Mouse (Mus musculus) Muller cell, postnatal 12 days (primary cell): ENCODE results near the gene Card10.

Experiments used
- DNase-seq: peaks from one replicate; pipeline ENCODE4 v3.0.0-alpha.2; 2015; ENCODE audit errors: inconsistent ontology term

The Card10 gene

GRCm38 (mm10) chr15:78834233-78835005 is 31.6 kb upstream of the Card10 start:
- DNase-seq = peak; percentile 91

GRCm38 (mm10) chr15:78833582-78833981 is 30.7 kb upstream of the Card10 start:
- no peak for DNase-seq

- DNase-seq = peak; percentile 97
Observed at GRCm38 (mm10) chr15:78832701-78833123, 29.9 kb upstream of the Card10 start.

- no peak for DNase-seq
Observed at GRCm38 (mm10) chr15:78831720-78832657, 29.1 kb upstream of the Card10 start.

GRCm38 (mm10) chr15:78830742-78831719 is 28.2 kb upstream of the Card10 start:
- DNase-seq = no peak

- no peak for DNase-seq
Observed at GRCm38 (mm10) chr15:78829636-78830035, 26.8 kb upstream of the Card10 start.

GRCm38 (mm10) chr15:78828315-78828714 is 25.5 kb upstream of the Card10 start:
- peak; percentile 69 for DNase-seq

- DNase-seq = peak; percentile 75
Observed at GRCm38 (mm10) chr15:78826213-78827204, 23.7 kb upstream of the Card10 start.

- no peak for DNase-seq
Observed at GRCm38 (mm10) chr15:78816074-78816391, 13.2 kb upstream of the Card10 start.

GRCm38 (mm10) chr15:78815314-78816073 is 12.7 kb upstream of the Card10 start:
- peak; percentile 54 for DNase-seq

GRCm38 (mm10) chr15:78813603-78814002 is 10.8 kb upstream of the Card10 start:
- DNase-seq = no peak

GRCm38 (mm10) chr15:78810146-78810545 is 7.3 kb upstream of the Card10 start:
- no peak for DNase-seq

GRCm38 (mm10) chr15:78809739-78810138 is 6.9 kb upstream of the Card10 start:
- no peak for DNase-seq

- no peak for DNase-seq
Observed at GRCm38 (mm10) chr15:78808980-78809379, 6.1 kb upstream of the Card10 start.

GRCm38 (mm10) chr15:78807141-78807540 is 4.3 kb upstream of the Card10 start:
- DNase-seq = peak; percentile 67

GRCm38 (mm10) chr15:78806614-78807013 is 3.8 kb upstream of the Card10 start:
- DNase-seq = peak; percentile 84

- no peak for DNase-seq
Observed at GRCm38 (mm10) chr15:78805351-78805750, 2.5 kb upstream of the Card10 start.

GRCm38 (mm10) chr15:78804326-78804725 is 1.5 kb upstream of the Card10 start:
- DNase-seq = peak; percentile 51

- DNase-seq = peak; percentile 87
Observed at GRCm38 (mm10) chr15:78803499-78803900, 658 bp upstream of the Card10 start.
